Mouse (Mus musculus) induced T-regulatory cell, adult 2 months (primary cell): ENCODE measurements at regions not wholly inside any gene's neighbourhood (a gene's known extent, or its start where the extent isn't known, plus 50 kb on each side); places are given as distances from the start of the nearest gene placed in this dataset.

Experiments
- DNase-seq: peaks from one replicate; pipeline ENCODE4 v3.0.0-alpha.2; 2012; ENCODE audit warnings: low read depth

DNA sequence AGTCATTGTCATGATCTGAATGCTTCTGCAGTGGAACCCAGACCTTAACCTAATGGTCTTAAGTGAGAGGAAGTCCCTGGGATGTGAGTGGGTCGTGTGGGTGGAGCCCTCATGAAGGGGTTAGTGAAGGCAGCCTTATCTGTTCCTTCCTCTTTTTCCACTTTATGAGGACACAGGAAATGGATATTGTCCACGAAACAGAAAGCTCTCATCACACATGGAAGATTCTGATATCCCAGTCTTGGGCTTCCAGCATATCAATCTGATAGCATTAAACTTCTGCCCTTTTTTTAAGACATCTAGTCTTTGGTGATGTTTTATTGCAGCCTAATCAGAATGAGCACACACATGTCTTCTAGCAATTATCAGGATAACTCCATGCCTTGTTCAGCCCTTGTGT, 164.0 kb downstream of the Mex3b start:
- no peak for DNase-seq

DNA sequence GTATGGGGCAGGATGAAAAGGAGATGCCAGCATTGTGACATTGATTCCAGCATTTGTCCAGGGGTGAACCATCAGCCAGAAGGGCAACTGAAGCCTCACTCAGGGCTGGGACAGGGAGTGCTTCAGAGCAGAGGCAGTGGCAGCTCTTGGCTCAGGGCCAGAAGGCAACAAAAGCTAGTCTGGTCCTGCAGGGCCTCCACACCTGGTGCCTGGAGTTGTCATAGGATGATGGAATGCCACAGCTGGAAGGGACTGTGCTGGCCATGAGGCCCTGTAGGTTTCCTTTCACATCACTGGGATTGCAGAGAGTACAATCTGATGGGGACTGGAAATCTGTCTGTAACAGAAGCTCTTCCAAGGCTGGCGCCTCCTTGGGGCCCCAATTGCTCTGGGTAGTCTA, 164.9 kb downstream of the Mex3b start:
- no peak for DNase-seq

DNA sequence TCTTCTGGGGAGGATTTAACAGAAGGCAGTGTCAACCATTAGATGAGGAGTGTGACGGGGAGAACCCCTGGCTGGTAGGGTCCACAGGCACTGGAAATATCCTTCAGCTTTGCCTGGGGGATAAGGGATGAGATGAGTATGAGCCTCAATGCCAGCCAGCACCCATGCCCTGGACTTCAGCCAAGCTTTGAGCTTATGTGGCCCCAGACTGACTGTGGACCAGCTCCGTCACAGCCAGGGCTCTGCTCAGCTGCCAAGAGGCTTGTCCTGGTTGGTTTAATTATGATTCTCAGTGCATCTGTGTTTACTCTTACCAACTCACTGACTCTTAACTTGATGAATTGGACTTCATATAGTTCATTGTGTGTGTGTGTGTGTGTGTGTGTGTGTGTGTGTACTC, 165.8 kb downstream of the Mex3b start:
- DNase-seq, result no peak

DNA sequence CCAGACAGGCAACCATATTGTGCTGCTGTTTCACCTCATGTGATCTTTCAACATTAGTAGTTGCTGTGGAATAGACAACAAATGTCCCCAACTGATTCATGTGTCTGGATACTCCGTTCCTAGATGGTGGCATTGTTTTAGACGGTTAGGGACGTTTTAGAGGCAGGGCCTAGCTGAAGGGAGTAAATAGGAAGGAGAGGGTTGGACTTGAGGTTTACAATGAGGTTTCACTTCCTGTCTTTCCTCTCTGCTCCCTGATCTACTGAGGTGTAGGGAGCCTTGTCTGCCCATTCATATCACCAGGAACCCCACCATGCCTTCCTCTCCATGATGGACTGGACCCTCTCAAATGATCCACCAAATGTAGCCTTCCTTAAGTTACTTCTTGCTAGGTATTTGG, 168.1 kb downstream of the Mex3b start:
- DNase-seq, result no peak

DNA sequence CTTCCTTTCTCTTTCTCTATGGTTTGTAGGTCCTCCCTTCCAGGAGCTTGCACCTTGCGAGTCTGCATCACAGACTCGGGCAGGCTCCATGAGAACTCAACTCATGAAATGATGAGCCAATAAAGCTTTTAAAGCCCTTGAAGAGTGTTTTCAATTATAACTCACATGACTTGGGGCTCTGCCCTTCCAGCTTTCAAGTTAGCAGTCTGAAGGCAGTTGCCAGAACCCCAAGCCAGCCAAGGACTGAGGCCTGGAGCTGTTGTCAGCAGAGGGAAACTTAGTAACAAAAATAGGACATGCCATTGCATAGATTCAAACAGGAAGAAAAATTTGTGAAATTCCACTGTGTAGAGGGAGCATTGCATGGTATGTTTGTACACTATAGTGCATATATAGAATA, 169.3 kb downstream of the Mex3b start:
- no peak for DNase-seq

DNA sequence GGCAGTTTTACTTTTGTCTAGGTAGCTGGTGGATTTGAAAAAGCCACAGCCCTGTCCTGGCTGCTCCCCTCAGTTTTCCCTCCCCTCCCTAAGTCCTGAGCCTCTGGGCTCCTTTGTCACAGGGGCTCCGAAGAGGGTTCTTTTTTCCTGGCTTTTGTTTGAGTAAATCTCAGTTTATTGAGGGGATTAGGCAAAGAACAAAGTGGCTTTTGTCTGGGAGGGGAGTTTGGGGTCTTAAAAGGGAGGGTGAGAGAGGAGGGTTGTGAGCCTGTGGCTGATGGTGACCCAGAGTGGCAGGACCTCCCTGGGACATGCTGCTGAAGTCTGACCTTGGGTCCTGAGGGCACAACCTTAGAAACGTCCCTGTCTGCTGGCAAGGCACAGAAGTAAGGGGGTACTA, 170.0 kb downstream of the Mex3b start:
- no peak for DNase-seq

DNA sequence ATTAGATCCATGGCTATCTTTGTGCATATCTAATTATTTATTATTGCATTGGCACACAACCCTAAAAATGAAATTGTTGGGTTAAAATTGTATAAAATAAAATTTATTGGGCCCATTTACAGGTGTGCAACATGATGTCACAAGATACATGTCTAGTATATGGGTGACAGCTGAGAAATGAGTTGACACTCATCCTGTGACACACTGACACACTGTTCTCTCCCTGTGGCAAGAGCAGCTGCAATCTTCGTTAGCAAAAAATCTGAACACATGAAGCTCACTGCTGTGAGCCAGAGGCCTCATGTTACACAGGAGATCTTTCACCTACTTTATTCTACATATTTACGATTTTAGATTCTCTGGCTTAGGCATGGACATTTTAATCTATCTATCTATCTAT, 170.6 kb downstream of the Mex3b start:
- DNase-seq, result no peak

DNA sequence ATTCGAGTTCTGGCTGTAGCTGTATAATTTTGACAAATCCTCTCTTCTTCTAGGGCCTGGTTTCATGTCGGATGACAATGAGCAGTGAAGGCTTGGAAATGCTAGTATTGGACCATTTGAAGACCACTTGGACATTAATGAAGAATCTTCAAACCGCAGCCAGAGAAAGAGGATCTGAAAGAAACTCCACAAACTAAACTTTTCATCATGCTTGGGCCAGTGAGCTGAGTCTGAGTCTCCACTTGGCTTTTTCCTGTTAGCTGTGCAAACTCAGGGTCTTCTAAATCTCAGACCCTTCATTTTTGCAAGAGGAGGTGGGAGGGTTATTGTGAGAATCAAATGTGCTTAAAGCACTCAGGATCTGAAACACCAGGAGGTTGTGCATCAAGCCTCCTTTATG, 176.6 kb downstream of the Mex3b start:
- no peak for DNase-seq

DNA sequence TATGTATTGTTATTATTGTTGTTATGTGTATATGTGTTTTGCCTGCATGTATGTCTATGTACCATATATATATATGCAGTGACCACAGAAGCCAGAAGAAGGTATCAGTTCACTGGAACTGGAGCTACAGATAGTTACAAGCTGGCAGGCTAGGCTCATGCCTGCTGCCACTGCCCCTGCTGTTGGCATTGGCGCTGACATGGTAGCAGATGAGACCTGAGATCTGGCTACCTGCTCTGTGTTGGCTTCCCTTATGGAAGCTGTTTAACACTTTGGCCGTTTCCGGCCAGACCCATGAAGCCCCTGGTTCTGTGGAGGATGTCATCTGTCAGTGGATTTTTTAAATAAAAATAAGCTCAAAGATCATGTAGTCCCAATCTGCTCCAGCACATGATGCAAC, 178.1 kb downstream of the Mex3b start:
- DNase-seq, result no peak

DNA sequence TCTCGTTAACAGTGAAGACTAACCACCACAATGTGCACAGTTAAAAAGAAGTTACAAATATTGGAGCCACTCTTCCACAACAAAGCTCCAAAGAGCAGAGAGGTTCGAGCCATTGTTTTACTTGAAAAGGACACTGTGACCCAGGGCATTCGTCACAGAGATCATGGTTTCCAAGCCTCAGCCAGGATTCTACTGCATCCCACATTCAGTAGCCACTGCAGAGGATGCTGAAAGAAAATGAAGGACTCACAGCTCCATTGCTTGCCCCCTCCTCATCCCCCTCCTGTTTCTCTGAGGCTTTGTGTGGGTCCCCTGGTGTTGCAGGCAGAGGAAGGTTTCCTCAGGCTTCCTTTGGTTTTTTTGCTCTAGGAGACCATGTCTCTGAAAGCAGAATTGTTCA, 182.9 kb downstream of the Mex3b start:
- DNase-seq, result no peak

DNA sequence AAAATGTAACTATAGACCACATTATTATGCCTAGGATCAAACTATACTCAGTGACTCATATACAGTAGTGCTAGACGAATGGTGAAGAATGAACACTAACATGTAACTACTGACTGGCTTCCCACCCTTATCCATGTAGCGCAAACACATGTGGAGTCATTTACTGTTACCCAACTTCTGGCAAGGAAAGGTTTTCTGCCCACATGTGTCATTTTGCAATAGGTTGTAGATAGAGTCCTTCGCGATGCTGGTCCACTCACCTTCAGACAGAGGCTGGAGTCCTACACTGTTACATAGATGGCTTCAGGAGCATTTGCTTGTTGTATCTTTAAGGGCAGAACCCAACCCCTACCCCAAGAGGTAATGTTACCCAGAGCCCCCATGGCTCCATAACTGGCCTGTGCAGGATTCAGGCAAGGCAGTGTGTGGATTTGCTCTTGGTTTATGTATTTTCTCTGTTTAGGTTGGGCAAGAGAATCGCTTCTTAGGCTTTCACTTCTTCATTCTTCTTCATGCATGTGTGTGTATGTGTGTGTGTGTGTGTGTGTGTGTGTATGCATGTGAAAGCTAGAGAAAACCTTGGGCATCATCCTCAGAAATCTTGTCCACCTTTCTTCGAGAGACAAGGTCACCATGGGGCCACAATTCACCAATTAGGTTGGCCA, 183.8 kb downstream of the Mex3b start:
- no peak for DNase-seq

DNA sequence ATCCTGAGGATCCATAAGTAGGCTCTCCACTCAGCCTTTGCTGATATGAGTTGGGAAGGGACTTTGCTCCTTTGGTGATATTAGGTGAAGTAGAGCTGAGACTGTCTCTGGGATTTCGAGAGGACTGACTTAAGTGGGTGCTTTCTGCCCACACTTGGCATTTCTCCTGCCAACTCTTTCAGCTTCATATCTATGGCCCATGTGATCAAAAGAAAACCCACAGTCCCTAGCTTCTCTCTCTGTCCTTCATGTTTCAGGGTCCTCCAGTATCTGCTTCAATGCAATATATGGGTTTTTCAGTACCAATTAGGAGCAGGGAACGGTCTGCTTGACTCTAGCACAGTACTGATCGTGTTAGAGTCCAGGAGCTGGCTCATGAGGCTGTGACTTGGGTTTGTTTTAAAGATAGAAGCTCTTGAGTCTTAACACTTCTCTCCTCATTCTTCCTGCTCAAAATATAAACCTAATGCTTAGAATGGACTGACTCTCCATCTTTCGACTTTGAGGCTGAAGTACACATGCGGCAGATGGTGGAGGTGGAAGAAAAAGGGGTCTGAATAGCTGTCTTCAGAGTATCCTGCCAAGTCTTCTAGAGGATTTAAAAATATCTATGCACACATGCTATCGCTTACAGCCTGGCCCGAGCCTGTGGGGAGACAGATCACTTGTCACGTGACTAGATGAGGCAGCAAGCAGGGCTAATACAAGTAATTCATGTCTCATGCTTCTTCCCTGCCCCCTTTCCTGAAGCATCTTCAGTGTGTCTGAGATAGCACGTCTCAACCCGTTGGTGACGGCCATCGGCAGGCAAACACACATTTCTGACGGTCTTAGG, 189.2 kb downstream of the Mex3b start:
- DNase-seq, result no peak

DNA sequence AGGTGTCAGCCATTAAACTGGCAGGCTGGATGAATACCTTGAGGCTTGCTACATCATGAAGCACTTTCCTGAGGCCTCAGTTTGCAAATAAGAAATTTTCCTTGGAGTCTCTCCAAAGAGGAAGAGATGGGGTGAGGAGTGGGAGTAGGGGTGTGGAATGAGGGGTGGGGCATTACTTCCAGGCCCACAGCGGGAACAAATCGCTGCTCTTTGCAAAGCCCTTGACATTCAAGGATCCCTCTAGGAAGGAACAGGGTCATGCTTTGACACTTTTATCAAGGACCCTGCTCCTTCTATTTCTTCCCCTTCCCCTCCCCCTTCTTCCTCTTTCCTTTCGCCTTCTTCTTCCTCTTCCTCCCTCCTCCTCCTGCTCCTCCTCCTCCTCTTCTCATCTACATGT, 193.2 kb downstream of the Mex3b start:
- DNase-seq, result no peak

DNA sequence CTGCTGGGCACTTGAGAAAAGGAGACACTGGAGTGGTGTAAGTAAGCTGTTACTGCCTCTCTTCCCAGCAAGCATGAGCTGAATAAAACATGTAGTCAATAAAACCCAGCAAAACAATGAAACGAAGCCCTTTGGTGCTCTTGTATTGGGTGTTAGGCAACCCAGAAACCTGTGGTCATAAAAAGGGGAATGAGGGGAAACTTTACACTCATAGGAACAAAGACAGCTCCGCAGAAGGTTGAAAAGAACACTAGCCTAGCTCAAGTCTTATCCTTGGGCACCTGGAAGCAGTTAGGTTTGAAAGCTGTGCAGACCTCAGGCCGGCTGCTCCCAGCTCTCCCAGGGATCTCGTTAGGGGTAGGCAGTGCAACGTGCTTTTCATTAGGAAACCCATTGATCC, 193.6 kb downstream of the Mex3b start:
- no peak for DNase-seq

DNA sequence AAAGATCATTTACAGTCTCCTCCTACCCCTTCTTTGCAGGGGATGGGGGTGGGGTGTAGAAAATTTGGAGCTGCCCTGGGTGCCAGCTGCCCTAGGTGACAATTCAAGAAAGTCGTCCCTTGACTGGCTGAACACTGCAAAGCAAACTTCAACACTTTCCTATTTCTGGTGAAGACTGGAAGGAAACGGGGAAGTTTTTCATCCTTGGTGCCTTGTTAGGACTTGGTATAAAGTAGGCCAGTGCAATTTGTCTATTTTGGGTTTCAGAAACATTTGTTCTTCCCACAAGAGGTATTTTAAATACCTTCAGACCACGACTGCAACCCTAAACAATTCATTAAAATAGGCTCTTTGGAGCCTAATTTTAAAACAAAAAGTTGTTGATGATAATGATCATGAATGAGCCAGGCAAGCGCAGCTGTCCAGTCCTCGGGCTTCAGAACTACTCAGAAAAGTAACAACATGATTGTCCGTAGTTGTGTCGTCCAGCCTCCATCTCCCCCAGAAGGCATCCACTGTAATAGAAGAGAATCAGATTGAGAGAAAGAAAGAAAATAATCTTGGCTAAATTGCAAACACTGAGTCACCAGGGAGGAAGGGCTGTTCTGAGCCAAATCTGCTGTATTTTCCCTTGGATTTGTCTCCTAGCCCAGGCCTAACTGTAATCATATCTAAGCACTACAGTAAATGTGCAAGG, 194.2 kb downstream of the Mex3b start:
- DNase-seq, result no peak

DNA sequence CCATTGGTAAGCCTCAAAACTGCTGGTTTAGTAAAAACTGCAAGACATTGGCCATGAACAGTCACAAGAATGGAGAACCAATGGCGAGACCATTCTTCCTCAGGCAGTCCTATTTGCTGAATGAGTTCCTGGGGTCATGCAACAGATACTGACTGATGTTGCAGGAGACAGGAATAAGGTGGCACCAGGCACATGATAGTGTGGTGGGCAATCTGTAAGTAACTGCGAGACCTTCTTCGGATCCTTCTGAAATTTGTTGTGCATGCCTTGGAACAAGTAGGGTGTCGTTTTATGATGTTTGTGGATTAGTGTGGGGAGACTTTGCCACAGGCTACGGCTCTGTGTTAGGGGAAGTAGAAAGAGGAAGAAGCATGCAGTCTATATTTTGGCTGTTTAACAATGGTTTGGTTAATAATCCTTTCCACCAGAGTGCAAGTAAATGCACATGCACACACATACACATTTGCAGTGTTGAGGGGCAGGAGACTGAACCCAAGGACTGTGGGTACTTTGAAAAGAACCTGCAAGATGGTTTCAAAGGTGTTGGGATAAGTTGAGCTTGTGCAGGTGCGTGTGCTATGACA, 194.9 kb downstream of the Mex3b start:
- DNase-seq, result no peak

DNA sequence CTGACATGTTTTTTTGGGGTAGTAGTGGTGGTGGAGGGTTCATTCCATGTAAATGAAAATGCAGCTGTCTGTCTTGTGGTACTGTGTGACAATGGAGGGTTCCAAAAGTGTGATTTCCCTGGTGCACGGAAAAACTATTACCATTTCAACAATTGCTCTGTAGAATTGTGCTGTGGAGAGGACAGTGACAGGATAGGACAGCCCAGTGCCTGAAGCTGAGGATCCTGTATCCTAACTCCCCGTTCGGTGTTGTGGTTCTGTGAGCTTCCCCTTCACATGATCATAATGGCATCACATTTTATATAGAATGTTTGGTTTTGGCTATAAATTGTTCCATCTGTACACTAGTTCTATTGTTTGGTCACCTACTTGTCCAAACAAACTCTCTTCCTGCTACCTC, 196.4 kb downstream of the Mex3b start:
- DNase-seq, result no peak

DNA sequence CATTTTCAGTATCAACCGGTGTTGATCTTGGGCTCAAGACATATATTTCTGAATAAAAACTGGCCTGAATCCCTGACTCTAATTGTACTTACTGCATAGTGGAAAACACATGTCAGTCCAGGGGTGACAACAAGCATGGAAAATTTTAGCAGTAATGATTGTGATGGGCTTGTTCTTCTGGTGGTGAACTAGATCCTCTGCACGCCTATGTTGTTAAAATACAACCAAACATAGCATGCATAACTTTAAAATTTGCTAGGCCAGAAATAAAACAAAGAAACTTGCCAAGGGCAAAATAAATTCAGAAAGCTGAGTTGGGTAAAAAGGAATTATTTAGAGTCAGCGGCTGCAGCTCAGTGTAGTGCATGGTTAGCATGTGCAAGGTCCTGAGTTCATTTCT, 198.2 kb downstream of the Mex3b start:
- no peak for DNase-seq

DNA sequence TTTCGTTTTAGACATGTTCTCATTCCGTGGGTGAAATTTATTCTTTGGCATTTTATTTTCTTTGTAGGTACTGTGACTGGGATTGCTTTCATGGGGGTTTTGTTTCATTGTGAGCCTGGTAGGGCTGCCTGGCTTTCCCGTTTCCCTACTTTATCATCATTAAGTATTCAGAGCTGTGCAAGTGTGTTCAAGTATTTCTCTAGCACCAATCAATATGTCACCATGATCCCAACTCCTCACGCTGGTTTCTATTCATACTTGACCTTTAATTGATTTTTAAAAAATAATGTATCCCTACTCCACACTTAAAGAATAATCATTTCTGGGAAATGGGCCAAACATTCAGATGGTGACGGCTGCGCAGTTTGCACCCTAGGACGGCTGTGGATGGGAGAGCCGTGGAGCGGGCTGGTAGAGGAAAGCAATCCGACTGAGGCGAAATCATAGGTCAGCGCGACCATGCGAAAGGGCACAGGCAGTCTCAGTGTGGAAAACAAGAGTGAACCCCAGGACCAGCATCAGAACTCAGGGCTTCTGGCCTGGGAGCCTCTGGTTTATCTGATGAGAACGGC, 207.4 kb downstream of the Mex3b start:
- DNase-seq, result no peak

DNA sequence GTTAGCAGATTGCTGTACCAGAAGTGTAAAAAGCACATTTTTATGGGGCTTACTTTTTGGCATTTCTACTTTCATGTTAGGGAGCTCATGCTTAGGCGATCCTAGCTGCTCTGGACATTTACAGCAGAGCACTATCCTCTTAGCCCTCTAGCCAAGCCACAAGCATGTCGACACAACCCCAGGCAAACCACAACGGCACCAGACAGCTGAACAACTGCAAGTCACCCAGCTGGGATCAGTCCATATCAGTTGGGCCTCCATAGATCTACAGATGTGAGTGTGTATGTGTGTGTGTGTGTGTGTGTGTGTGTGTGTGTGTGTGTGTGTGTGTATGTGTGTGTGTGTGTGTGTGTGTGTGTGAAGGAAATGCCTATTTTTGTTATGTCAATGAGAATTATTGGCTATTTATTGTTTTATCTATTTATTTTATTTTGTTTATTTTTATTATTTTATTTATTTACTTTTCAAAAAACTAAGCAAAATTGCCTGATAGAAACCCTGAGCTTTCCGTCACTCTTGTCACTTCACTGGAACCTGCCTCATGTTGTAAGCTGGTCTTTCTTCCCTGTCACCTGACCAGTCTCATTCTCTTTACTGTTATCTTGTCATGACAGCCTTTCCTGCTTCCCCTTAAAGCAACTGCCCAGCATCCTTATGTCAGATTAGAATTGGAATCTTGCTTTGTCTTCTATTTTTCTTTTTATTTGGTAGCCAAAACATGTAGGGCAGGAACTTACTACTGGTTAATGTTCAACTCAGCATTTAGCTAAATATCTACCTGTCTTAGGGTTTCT, 208.2 kb downstream of the Mex3b start:
- DNase-seq, result no peak

DNA sequence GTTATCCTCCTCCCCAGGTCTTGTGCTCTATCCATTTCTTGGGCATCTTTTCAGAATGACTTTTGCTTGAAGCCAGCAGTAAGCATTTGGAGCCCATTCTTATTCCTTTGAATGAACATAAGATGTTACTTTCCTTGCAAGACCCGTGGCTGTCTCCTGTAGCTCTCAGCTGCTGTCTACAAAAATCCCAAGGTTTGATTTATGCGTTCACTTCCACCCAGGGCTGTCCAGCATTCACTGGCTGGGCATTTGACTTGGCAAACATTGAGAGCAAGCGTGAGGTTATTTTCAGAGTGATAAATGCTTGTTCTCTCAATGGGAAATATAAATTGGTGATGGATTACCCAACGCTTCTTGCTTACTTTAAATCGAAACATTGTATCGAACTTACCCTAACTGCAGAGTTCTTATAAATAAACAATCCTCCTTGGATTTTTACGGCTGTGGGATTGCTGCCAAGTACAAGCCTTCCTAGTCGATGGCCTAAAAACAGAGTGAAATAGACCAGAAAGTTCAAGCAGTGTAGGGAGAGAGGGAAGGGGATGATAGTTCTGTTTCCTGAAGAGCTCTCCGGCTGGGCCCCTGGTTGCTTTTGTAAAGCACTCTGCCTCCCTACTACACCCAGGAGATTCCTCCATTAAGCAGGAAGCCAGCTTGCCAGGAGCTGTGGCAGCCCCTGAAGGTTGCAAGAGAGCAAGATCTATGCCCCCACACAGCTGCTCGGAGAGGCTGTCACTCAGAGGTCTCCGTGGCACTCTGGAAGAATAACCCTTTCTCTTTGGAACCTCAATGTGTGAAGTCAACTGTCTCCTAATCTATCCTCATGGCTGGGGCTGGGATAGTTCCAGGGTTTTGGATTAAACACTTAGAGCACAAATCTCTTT, 210.1 kb downstream of the Mex3b start:
- no peak for DNase-seq
